Mouse (Mus musculus) heart, adult 2 months (tissue): ENCODE data around the gene Trim27. TPM values are rescaled to one million over a fixed set of nuclear protein-coding genes. Genes with fewer than 3 reads are reported as not detected.

Experiments used
- DNase-seq, 2 experiments: peaks; one replicate each; pipeline ENCODE4 v3.0.0; 2021
- H3K27ac ChIP-seq: fragments of 200-600 bp; 2 replicates; pipeline ENCODE4 v1.8.1; 2022
- H3K27me3 ChIP-seq: fragments of 200-500 bp; 2 replicates; pipeline ENCODE4 v1.6.1; 2012; ENCODE audit warnings: mild to moderate bottlenecking, low read length, inconsistent platforms, mixed read lengths; ENCODE audit not compliant: control insufficient read depth, insufficient read depth
- H3K36me3 ChIP-seq: fragments of 200-500 bp; 2 replicates; pipeline ENCODE4 v1.6.1; 2012; ENCODE audit warnings: low read length, inconsistent platforms; ENCODE audit not compliant: control insufficient read depth, insufficient read depth
- H3K4me1 ChIP-seq: fragments of 200-500 bp; 2 replicates; pipeline ENCODE4 v1.6.1; 2011; ENCODE audit warnings: low read length; ENCODE audit not compliant: control insufficient read depth, insufficient read depth
- H3K4me3 ChIP-seq: fragments of 200-600 bp; 2 replicates; pipeline ENCODE4 v1.8.1; 2022
- H3K79me2 ChIP-seq: fragments of 200-500 bp; replicated peaks from 2 replicates; pipeline ENCODE4 v1.6.1; 2012; ENCODE audit warnings: mild to moderate bottlenecking, inconsistent platforms, low read length, moderate library complexity, mixed read lengths; ENCODE audit not compliant: control insufficient read depth, insufficient read depth
- H3K9ac ChIP-seq: fragments of 200-500 bp; 2 replicates; pipeline ENCODE4 v1.6.1; 2012; ENCODE audit warnings: low read depth, mild to moderate bottlenecking, control low read depth, inconsistent platforms, low read length, mixed read lengths
- CTCF ChIP-seq: fragments of 200-600 bp; IDR thresholded peaks from 2 replicates; pipeline ENCODE4 v1.8.1; 2022; ENCODE audit warnings: antibody characterized with exemption, mild to moderate bottlenecking, moderate library complexity
- EP300 ChIP-seq: fragments of 200-500 bp; IDR thresholded peaks from 2 replicates; pipeline ENCODE4 v1.6.1; 2011; ENCODE audit warnings: low read depth, low read length, control low read depth; ENCODE audit not compliant: insufficient read depth
- POLR2A ChIP-seq: fragments of 200-500 bp; IDR thresholded peaks from 2 replicates; pipeline ENCODE4 v1.6.1; 2011; ENCODE audit warnings: mild to moderate bottlenecking, low read depth, low read length, control low read depth; ENCODE audit not compliant: insufficient read depth
- WGBS: fragments of 180-500 bp; shearing (Covaris S2); methylation state at CpG from one replicate; pipeline ENCODE4 v1.1.7; 2018; 5-methylcytosine and 5-hydroxymethylcytosine counted together
- intact Hi-C: fragments of 180-260 bp; cut with DNase I; formaldehyde crosslinking; loops from one replicate; pipeline ENCODE4 v1.15.1; 2025
- polyA plus RNA-seq: library from polyadenylated mRNA; depleted of rRNA; stranded (reverse); fragments of >200 nt; gene quantifications from 2 replicates; pipeline ENCODE4 v1.2.3, GENCODE M21; 2012
- total RNA-seq, 2 experiments: library from RNA; stranded (reverse); gene quantifications; 2 replicates each; pipeline ENCODE4 v1.2.3; 2021

The Trim27 gene
- total and polyA plus RNA-seq, 3 experiments = 13.5 to 19.8 (median 18.8) TPM

GRCm38 (mm10) chr13:21166936-21167909 lies 12.0 kb upstream of the Trim27 start:
- peak; percentile 79 to 80 for DNase-seq
- 2% methylated on average over 27 of the region's 27 CpGs for whole genome bisulfite sequencing
- TF ChIP-seq CTCF = no peak
- TF ChIP-seq EP300 = peak; percentile 78; the same call in 1 of the 2 replicates
- peak overlapping the region; percentile 56 for H3K4me3 ChIP-seq
- peak overlapping the region; percentile 61 for H3K9ac ChIP-seq
- H3K79me2 ChIP-seq = no peaks in the 10 kb centered on the region
- no peaks in the 10 kb centered on the region for H3K27me3 ChIP-seq
- H3K27ac ChIP-seq = peak overlapping the region; percentile 18; the same call in 1 of the 2 replicates
- no peaks in the 10 kb centered on the region for H3K4me1 ChIP-seq
- no peaks in the 10 kb centered on the region for H3K36me3 ChIP-seq
- intact Hi-C loops = loop anchor here (5.0 to 10.0 kb wide), 2 partner anchors 778 to 860 kb away; partner anchors contain the start of gene Zfp184

DNA sequence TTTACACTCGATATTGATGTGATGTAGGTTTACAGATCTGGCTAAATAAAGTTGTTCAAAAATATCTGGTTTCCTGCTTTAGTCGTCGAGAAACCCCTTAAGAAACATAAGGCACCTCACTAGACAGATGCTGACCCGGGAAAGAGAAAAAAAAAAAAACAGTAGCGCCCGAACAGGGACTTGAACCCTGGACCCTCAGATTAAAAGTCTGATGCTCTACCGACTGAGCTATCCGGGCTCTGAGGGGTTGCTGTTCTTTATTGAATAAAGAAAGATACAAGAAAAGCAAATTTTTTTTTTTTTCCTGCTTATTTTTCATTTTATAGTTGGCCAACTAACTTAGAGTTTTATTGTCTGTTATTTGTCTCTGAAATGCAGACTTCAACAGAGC lies 11.3 kb upstream of the Trim27 start:
- TF ChIP-seq CTCF (no peak), POLR2A (no peak), EP300 (no peak)
- no peaks in the 10 kb centered on the region for H3K4me1 ChIP-seq
- H3K27ac ChIP-seq = peak overlapping the region; percentile 29; the same call in 1 of the 2 replicates
- H3K9ac ChIP-seq = no peak overlapping the region
- H3K79me2 ChIP-seq = no peaks in the 10 kb centered on the region
- H3K27me3 ChIP-seq = no peaks in the 10 kb centered on the region
- peak overlapping the region; percentile 70 for H3K4me3 ChIP-seq
- intact Hi-C loops = loop anchor here (5.0 to 10.0 kb wide), 2 partner anchors 777 to 859 kb away; partner anchors contain the start of gene Zfp184
- WGBS = under 1% methylated on average over 8 of the region's 8 CpGs
- peak; percentile 27 to 40 for DNase-seq
- H3K36me3 ChIP-seq = no peaks in the 10 kb centered on the region

DNA sequence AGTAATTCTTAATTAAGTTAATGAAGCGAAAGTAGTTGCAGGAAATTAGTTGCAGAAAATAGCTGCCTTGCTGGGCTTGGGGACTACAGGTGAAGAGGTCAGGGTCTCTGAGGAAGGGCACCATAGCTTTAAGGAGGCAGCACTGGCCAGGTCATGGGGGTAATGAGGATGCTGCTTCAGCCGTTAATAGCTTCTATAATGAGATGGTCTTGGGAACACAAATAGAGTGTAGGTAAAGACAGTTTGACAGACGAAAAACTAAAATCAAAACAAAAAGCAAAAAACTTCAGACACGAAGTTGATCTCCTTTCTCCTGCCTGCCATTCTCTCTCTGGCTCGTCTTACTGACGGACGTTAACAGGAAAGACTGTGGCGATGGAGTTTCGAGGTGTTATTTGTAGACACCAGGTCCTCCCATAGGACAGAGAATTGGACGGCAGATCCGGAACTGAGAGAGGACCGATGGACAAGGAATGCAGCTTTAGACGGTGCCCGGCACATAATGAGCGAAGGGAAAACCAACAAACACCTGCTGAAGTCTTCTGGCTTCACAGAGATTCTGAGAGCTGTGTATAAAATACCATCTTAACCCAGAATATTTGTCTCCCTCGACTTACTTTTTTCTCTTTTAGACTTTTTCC lies 10.8 kb upstream of the Trim27 start:
- intact Hi-C loops = loop anchor here (5.0 to 10.0 kb wide), 2 partner anchors 776 to 859 kb away; partner anchors contain the start of gene Zfp184
- no peaks in the 10 kb centered on the region for H3K27me3 ChIP-seq
- peak overlapping the region; percentile 70 for H3K4me3 ChIP-seq
- H3K9ac ChIP-seq = peak overlapping the region; percentile 23; the same call in 1 of the 2 replicates
- TF ChIP-seq EP300 (no peak), CTCF (no peak), POLR2A (no peak)
- H3K4me1 ChIP-seq = no peaks in the 10 kb centered on the region; the same call in 1 of the 2 replicates
- WGBS = under 1% methylated on average over 16 of the region's 16 CpGs
- no peaks in the 10 kb centered on the region for H3K36me3 ChIP-seq
- no peaks in the 10 kb centered on the region for H3K79me2 ChIP-seq
- DNase-seq = peak; percentile 45 to 48
- peak overlapping the region; percentile 29; the same call in 1 of the 2 replicates for H3K27ac ChIP-seq

GRCm38 (mm10) chr13:21169121-21169656 lies 10.1 kb upstream of the Trim27 start:
- H3K4me1 ChIP-seq = no peaks in the 10 kb centered on the region; the same call in 1 of the 2 replicates
- H3K4me3 ChIP-seq = peak overlapping the region; percentile 70
- no peaks in the 10 kb centered on the region for H3K27me3 ChIP-seq
- no peak overlapping the region for H3K9ac ChIP-seq
- 2% methylated on average over 14 of the region's 14 CpGs for WGBS
- no peaks in the 10 kb centered on the region for H3K36me3 ChIP-seq
- intact Hi-C loops = loop anchor here (5.0 to 10.0 kb wide), 2 partner anchors 776 to 858 kb away; partner anchors contain the start of gene Zfp184
- no peaks in the 10 kb centered on the region for H3K79me2 ChIP-seq
- DNase-seq = no peak
- TF ChIP-seq CTCF (no peak), EP300 (no peak), POLR2A (no peak)
- peak overlapping the region; percentile 29; the same call in 1 of the 2 replicates for H3K27ac ChIP-seq

- intact Hi-C loops = loop anchor here (2.0 to 10.0 kb wide), 7 partner anchors 107 to 1075 kb away; partner anchors contain the start of genes Elmo1, Zfp184 and Zscan26
- Histone ChIP-seq H3K79me2 (no peaks in the 10 kb centered on the region), H3K36me3 (no peaks in the 10 kb centered on the region), H3K4me1 (no peaks in the 10 kb centered on the region; the same call in 1 of the 2 replicates), H3K9ac (no peak overlapping the region), H3K4me3 (peak overlapping the region; percentile 70), H3K27ac (0 out of 2 replicates have a peak overlapping the region, but pooled peaks have one; percentile 37), H3K27me3 (no peaks in the 10 kb centered on the region)
- WGBS = 2% methylated on average over 39 of the region's 39 CpGs
- DNase-seq = peak; percentile 83 to 85
- TF ChIP-seq POLR2A = no peak
- TF ChIP-seq EP300 = no peak
- TF ChIP-seq CTCF = no peak
These were observed 9.4 kb upstream of the Trim27 start for GRCm38 (mm10) chr13:21169657-21170430.
